Mouse (Mus musculus) left cerebral cortex, postnatal 36 days (tissue): ENCODE results near the gene Pin1rt1. TPM values are rescaled to one million over a fixed set of nuclear protein-coding genes. Genes with fewer than 3 reads are reported as not detected.

Experiments
- total RNA-seq, 2 experiments: library from RNA; stranded (reverse); gene quantifications; 2 replicates each; pipeline ENCODE4 v1.2.3; 2021

Pin1rt1 gene
- total RNA-seq, 2 experiments from 2014 or later: not detected

Other genes starting within 250 kb of the Pin1rt1 start
- gene Hipk3, start 221.9 kb downstream of the Pin1rt1 start, total RNA-seq: 10 to 100 TPM; 88.0 to 94.2 TPM
- gene Cstf3, start 125.9 kb downstream of the Pin1rt1 start, total RNA-seq: 10 to 100 TPM; 33.4 to 53.1 TPM
- 10 to 100 TPM; 38.5 to 40.7 TPM for gene Tcp11l1, start 4.2 kb downstream of the Pin1rt1 start, total RNA-seq
- gene Depdc7, start 26.5 kb upstream of the Pin1rt1 start, total RNA-seq: 1 to 10 TPM in 1 of 2 experiments, under 1 TPM in 1; 0.96 to 1.7 TPM
- gene Qser1, start 100.4 kb upstream of the Pin1rt1 start, total RNA-seq: 10 to 100 TPM in 1 of 2 experiments, 1 to 10 TPM in 1; 8.6 to 10.5 TPM
- under 1 TPM; 0.25 to 0.57 TPM for gene Prrg4, start 133.5 kb upstream of the Pin1rt1 start, total RNA-seq
- gene Ccdc73, start 151.4 kb upstream of the Pin1rt1 start, total RNA-seq: 1 to 10 TPM in 1 of 2 experiments, not detected in 1; 2.8 TPM